Mouse (Mus musculus) spleen, postnatal 10 days (tissue): Measurements from ENCODE around the gene Tmem116.

Experiments
- DNase-seq, 2 experiments: peaks; one replicate each; pipeline ENCODE4 v3.0.0; 2021 to 2022; ENCODE audit warnings: low spot score in 2 of 2

The Tmem116 gene

GRCm38 (mm10) chr5:121540066-121540465 lies 88.4 kb downstream of the Tmem116 start:
- DNase-seq, result no peak

- DNase-seq, result no peak
Measured at GRCm38 (mm10) chr5:121541235-121541634, 89.5 kb downstream of the Tmem116 start.

GRCm38 (mm10) chr5:121543370-121543769 lies 91.7 kb downstream of the Tmem116 start:
- DNase-seq, result no peak

- DNase-seq, result peak in 1 of 2 experiments; percentile 65
Measured at GRCm38 (mm10) chr5:121544910-121545792, 93.5 kb downstream of the Tmem116 start, which contains the start of the genes Adam1a and Gm42878. Gene Adam1a (minus strand): TSS chr5:121545482. Gene Gm42878 (minus strand): TSS chr5:121545482.

GRCm38 (mm10) chr5:121545793-121546529 lies 94.3 kb downstream of the Tmem116 start, which contains the start of gene Mapkapk5:
Gene Mapkapk5 (minus strand): TSS chr5:121545905.
- peak; percentile 99 for DNase-seq

- DNase-seq, result peak; percentile 53 to 77
Measured at GRCm38 (mm10) chr5:121546530-121546895, 94.8 kb downstream of the Tmem116 start.

- DNase-seq, result no peak
Measured at GRCm38 (mm10) chr5:121547084-121547483, 95.4 kb downstream of the Tmem116 start.

GRCm38 (mm10) chr5:121549196-121549595 lies 97.5 kb downstream of the Tmem116 start:
- DNase-seq, result no peak

GRCm38 (mm10) chr5:121562436-121562835 lies 110.7 kb downstream of the Tmem116 start:
- no peak for DNase-seq

- peak; percentile 85 to 93 for DNase-seq
Measured at GRCm38 (mm10) chr5:121564468-121564895, 112.8 kb downstream of the Tmem116 start.

- DNase-seq, result no peak
Measured at GRCm38 (mm10) chr5:121566035-121566681, 114.5 kb downstream of the Tmem116 start.

- no peak for DNase-seq
Measured at GRCm38 (mm10) chr5:121569881-121570420, 118.3 kb downstream of the Tmem116 start.

GRCm38 (mm10) chr5:121570787-121571186 lies 119.1 kb downstream of the Tmem116 start:
- DNase-seq, result no peak
